Mouse (Mus musculus) splenic B cell, adult 2 months (primary cell): Measurements from ENCODE around the gene A530016L24Rik.

Source experiments
- DNase-seq: peaks from one replicate; pipeline ENCODE4 v3.0.0-alpha.2; 2011; ENCODE audit warnings: low read depth, low spot score
- H3K27me3 ChIP-seq: 2 replicates; pipeline ENCODE4 v1.6.1; 2012; ENCODE audit warnings: mild to moderate bottlenecking, low read length, moderate library complexity, mixed read lengths; ENCODE audit not compliant: control insufficient read depth, poor library complexity, insufficient read depth, severe bottlenecking
- H3K36me3 ChIP-seq: 2 replicates; pipeline ENCODE4 v1.6.1; 2012; ENCODE audit warnings: mild to moderate bottlenecking, low read length, moderate library complexity, mixed read lengths; ENCODE audit not compliant: control insufficient read depth, poor library complexity, insufficient read depth, severe bottlenecking

The A530016L24Rik gene

DNA sequence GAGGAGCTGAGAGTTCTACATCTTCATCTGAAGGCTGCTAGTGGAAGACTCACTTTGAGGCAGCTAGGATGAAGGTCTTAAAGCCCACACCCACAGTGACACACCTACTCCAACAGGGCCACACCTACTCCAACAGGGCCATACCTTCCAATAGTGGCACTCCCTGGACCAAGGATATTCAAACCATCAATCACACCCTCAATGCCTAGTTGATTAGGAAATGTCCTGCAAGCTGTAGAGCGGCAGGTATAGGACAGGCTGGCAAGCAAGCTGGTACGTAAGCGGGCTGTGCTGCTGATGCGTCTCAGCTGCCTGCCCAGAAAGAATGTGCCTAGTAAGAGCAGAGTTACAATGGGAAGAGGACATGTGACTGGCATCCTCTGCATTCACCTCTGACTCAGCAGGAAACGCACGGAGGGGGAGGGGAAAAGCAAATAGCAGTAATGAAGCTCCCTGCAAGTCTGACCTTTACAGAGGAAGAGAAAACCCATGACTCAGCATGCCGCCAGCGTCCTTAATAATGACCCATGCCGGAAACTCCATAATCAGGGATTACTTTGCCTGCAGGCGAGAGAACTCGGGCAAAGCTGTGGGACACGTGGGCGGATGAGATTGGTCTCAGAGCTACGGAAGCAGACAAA lies 27.6 kb downstream of the A530016L24Rik start, which contains the start of gene Tmem179:
Tmem179 (minus strand) TSS at position 51 of the 641 bp plus-strand sequence.
- H3K36me3 ChIP-seq, result no peaks in the 10 kb centered on the region
- no peaks in the 10 kb centered on the region; the same call in 1 of the 2 replicates for H3K27me3 ChIP-seq
- peak; percentile 6 for DNase-seq

DNA sequence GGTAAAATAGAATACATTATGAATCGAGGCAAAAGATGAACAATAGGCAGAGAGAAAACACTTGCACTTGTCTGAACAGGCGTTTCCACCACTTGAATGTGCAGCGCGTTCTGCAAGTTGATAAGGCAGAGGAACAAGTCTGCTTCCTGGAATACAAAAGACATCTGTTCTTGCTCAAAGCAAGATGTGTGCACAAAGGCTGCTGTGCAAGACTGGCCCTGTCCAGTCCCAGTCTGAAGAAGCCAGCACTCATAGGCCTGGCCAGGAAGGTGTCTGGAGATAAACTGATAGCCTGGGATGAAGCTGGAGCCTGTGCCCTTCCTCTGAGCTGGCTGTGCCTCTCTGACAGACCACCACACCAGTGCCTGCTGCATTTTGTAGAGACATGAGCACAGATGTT lies 28.9 kb downstream of the A530016L24Rik start:
- no peak for DNase-seq
- no peaks in the 10 kb centered on the region for H3K36me3 ChIP-seq

DNA sequence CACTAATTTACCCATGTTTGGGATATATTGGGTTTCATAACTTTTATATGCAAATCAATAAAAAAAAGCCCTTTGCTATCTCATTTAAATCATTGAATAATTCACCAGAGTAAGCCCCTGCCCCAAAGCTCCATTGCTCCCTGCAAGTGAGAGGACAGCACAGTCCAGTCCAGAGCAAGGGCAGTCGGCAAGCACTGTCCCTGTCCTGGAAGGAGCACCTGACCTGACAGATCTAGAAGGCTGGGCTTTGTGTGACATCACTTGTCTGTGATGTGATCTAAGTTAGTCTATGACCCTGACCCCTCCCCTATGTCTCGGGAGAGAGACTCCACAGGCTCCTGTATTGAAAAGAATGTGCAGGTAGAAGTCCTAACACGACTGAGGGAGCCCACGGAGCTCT lies 44.5 kb downstream of the A530016L24Rik start:
- Histone ChIP-seq H3K36me3 (no peaks in the 10 kb centered on the region), H3K27me3 (no peaks in the 10 kb centered on the region; the same call in 1 of the 2 replicates)
- no peak for DNase-seq

More for the DNA sequence above, 28.9 kb downstream of the A530016L24Rik start:
- H3K27me3 ChIP-seq, result no peaks in the 10 kb centered on the region; the same call in 1 of the 2 replicates

- Histone ChIP-seq H3K36me3 (no peaks in the 10 kb centered on the region), H3K27me3 (no peaks in the 10 kb centered on the region; the same call in 1 of the 2 replicates)
- no peak for DNase-seq
These were observed 48.0 kb downstream of the A530016L24Rik start for GRCm38 (mm10) chr12:112537233-112537632.

DNA sequence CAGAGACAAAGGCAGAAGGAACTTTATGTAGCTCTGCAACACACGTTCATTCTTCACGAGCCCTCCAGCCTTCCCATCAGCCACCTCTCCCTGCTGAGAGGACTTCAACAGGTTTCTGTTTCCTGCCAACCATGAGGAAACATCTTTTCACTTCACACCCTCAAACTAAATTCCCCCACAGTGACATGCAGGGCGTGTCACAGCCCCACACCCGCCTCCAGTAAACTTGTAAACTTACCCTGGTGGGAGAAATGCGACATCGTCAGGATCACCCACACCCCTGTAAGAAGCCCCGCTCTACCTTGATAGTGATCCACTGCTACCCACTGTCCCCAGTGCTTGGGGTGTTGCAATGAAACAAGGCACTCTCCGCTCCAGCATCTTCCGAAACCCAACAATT lies 49.1 kb downstream of the A530016L24Rik start:
- no peak for DNase-seq
- Histone ChIP-seq H3K36me3 (no peaks in the 10 kb centered on the region), H3K27me3 (no peaks in the 10 kb centered on the region; the same call in 1 of the 2 replicates)

DNA sequence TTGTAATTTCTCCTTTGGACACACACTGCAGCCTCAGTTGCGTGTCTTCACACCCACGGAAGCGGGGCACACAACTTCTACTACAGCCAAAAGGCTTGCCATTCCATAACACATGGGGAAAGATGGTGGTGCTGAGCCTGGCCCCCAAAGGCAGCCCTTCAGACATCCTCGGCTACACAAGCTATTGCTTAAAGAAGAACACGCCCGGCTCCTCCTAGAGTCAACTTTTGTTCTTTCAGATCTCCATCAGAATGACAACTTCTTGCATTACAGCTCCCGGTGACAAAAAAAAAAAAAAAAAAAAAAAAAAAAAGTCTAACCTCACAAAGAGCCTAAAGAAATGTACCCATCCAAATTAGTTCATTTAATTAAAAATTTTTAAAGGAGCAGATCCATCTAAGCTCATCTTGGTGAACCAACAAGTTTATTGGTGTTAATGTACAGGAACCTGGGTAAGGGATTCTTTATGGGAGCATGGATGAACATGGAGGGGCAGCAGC lies 50.3 kb downstream of the A530016L24Rik start:
- no peak for DNase-seq
- Histone ChIP-seq H3K36me3 (no peaks in the 10 kb centered on the region), H3K27me3 (no peaks in the 10 kb centered on the region; the same call in 1 of the 2 replicates)

GRCm38 (mm10) chr12:112540321-112540720 lies 51.1 kb downstream of the A530016L24Rik start:
- no peak for DNase-seq
- Histone ChIP-seq H3K36me3 (no peaks in the 10 kb centered on the region), H3K27me3 (no peaks in the 10 kb centered on the region; the same call in 1 of the 2 replicates)

- Histone ChIP-seq H3K36me3 (no peaks in the 10 kb centered on the region), H3K27me3 (no peaks in the 10 kb centered on the region; the same call in 1 of the 2 replicates)
- DNase-seq, result no peak
These were observed 52.3 kb downstream of the A530016L24Rik start for GRCm38 (mm10) chr12:112541483-112542091.

- no peak for DNase-seq
- no peaks in the 10 kb centered on the region for H3K36me3 ChIP-seq
- H3K27me3 ChIP-seq, result no peaks in the 10 kb centered on the region; the same call in 1 of the 2 replicates
These were observed 53.1 kb downstream of the A530016L24Rik start for GRCm38 (mm10) chr12:112542257-112542919.

- peak; percentile 83 for DNase-seq
- Histone ChIP-seq H3K36me3 (no peaks in the 10 kb centered on the region), H3K27me3 (no peaks in the 10 kb centered on the region; the same call in 1 of the 2 replicates)
These were observed 53.7 kb downstream of the A530016L24Rik start for GRCm38 (mm10) chr12:112542920-112543300.

DNA sequence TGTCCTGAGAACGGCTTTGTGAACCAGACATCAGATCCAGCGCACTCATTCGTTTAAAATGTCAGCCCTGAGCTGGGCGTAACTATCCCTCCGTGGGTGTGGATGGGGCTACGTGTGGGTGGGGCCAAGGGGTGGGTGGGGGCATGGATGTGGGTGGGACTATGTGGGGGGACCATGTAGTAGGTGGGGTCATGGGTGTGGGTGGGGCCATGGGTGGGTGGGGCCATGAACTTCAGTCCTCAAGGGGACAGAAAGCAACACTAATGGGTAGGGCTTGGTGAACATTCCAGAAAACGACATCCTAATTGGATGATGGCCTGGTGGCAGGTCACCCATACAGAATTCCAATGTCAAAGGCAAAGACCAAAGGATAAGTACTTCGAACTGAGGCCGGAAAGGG lies 54.7 kb downstream of the A530016L24Rik start:
- Histone ChIP-seq H3K27me3 (no peaks in the 10 kb centered on the region; the same call in 1 of the 2 replicates), H3K36me3 (no peaks in the 10 kb centered on the region)
- no peak for DNase-seq

DNA sequence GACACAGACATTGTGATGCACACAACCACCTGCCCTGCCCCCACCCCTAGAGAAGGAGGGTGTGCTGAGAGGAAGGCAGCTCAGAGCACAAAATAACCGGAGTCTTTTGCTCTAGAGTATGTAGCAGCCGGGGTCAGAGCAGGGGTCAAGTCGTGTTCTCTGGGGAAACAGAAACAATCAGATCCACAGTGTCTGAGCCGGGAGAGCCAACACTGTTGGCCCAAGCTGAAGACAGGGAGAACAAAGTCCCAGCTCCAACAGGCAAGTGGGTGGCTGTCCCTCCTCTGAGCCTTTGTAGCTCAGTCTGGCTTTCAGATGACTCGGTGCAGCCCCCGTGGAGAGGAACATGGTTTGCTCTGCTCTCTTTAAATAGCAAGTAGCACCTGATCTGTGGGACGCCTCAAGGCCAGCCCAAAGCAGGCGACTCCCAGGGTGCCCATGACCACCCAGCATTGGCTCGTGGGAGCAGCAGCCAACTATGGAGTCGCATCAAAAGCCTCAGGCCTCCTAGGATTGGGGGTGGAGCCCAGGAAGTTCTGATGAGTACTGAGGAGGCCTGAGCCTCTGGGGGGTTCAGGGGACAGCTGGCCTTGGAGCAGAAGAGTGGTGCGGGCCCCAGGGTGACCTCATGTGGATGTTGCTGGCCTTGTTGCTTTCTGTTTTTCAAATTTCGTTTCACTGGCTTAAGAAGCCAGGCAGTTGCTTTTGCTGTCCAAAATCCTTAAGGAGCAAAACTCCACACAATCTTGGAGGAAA lies 55.9 kb downstream of the A530016L24Rik start:
- no peak for DNase-seq
- Histone ChIP-seq H3K36me3 (no peaks in the 10 kb centered on the region), H3K27me3 (no peaks in the 10 kb centered on the region)

- Histone ChIP-seq H3K36me3 (no peaks in the 10 kb centered on the region), H3K27me3 (no peaks in the 10 kb centered on the region)
- no peak for DNase-seq
These were observed 56.9 kb downstream of the A530016L24Rik start for GRCm38 (mm10) chr12:112546110-112546509.

DNA sequence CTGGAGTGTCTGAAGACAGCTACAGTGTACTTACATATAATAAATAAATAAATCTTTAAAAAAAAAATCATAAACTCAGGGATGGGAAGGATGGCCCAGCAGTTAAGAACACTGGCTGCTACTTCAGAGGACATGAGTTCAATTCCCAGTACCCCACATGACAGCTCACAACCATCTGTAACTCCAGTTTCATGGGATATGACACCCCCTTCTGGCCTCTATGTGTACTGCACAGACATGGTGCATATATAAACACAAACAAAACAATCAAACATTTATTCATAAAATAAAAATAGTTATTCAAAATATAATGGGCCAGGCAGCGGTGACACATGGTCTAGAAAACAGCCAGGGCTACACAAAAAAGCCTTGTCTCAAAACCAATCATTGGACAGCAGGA lies 60.0 kb downstream of the A530016L24Rik start:
- no peak for DNase-seq
- H3K36me3 ChIP-seq, result no peaks in the 10 kb centered on the region
- H3K27me3 ChIP-seq, result no peaks in the 10 kb centered on the region
